Mouse (Mus musculus) kidney, postnatal 10 days (tissue): Measurements from ENCODE around the gene Rin1.

Experiments
- DNase-seq: peaks from one replicate; pipeline ENCODE4 v3.0.0; 2021; ENCODE audit warnings: mixed read lengths

Rin1 gene

GRCm38 (mm10) chr19:5045531-5045930 is 4.8 kb upstream of the Rin1 start:
- DNase-seq = no peak

DNA sequence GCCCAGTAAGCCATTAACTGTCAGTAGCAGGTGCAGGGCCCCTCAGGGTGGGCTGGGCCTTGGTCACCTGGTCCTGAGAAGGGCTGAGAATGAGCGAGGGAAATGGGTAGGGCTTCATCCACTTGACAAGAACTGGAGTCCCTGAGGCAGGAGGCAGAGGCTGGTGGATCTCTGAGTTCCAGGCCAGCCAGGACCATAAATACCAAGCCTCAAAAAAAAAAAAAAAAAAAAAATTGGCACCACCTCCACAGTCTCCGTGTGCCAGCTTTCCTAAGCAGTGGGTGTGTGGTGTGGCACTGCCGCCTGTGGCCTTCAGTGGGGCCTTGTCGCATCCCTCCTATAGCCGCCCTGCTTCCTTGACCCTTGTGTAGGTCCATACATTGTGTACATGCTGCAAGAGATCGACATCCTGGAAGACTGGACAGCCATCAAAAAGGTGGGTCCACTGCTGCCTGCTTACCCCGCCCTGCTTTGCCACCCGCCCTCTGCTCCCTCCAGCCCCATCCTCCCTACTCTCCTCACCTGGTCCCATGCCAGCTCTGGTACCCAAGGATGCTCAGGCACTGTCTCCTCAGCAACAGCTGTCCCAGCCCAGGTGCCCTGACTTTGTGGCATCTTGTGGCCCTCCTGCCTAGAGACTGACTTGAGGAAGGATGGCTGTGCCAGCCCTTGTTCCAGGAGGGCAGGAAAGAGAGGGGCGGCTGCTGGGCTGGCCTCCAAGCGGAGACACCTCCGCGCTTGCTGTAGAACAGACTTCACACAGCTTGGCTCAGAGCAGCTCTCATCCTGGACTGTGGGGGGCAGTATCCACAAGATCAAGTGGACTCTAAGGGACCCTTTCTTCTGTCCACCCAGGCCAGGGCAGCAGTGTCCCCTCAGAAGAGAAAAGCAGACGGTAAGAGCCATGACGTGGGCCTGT is 1.9 kb upstream of the Rin1 start:
- no peak for DNase-seq

DNA sequence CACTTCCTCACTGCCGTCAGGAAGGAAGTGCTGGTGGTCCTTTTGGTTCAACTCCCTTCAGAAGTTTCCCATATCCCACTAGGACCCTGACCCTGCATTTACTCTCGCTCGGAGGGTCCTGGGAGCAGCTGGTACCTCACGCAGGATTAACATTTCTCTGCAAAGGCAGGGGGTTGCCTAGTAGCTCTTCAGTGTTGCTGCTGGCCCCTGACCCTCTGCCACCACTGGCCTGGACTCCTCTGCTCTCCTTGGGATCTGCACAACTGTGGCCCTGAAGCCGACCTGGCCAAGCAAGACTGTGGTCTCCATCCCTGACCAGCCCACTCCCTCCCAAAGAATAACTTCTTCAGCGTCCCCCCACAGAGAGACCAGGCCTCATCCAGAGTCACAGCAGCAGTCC is 956 bp upstream of the Rin1 start:
- no peak for DNase-seq

DNA sequence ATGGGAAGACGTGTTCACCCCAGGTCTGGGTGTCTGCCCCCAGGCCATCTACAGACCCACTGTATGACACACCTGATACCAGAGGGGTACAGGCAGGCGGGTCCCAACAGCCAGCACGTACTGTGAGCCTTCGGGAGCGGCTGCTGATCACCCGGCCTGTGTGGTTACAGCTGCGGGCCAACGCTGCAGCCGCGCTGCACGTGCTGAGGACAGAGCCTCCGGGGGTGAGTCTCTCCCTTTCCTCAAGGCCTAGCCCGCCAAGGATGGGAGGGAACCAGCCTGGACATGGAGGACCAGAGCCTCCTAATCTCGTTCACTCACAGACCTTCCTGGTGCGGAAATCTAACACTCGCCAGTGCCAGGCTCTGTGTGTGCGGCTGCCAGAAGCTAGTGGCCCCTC is 750 bp downstream of the Rin1 start:
- DNase-seq = no peak

DNA sequence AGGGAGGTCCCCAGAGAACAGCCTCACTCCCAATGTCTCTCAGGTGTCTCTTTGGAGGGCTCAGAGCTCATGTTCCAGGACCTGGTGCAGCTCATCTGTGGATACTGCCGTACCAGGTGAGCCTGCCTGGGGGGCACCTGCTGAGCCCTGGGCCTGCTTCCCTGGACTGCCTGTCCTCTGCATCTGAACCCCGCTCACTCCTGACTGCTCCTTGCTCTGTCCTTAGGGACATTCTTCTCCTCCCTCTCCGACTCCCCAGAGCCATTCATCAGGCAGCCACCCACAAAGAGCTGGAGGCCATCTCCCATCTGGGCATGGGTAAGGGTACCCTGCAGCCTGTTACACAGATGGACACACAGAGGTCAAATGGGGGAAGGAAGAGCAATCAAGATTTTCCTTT is 1.2 kb downstream of the Rin1 start:
- DNase-seq = no peak

- no peak for DNase-seq
These were observed 2.0 kb downstream of the Rin1 start for GRCm38 (mm10) chr19:5052166-5052822.

- no peak for DNase-seq
These were observed 2.6 kb downstream of the Rin1 start for GRCm38 (mm10) chr19:5052853-5053252.

DNA sequence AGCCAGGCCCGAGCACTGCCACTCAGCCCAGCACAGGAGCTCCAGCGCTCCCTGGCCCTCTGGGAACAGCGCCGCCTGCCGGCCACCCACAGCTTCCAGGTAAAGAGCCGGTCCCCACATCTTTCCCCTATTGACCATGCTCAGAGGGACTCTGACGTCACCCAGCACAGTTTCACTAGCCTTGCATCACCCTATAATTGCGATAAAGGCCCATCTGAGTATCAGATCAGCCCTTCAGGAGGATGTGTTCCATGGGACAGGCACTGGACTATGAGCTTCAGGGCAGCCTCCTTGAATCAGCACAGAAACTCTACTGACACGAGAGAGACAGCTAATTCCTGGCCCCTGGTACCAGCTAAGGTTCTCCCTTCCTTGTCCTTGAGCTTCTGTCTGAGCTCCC is 3.6 kb downstream of the Rin1 start:
- DNase-seq = peak; percentile 76

DNA sequence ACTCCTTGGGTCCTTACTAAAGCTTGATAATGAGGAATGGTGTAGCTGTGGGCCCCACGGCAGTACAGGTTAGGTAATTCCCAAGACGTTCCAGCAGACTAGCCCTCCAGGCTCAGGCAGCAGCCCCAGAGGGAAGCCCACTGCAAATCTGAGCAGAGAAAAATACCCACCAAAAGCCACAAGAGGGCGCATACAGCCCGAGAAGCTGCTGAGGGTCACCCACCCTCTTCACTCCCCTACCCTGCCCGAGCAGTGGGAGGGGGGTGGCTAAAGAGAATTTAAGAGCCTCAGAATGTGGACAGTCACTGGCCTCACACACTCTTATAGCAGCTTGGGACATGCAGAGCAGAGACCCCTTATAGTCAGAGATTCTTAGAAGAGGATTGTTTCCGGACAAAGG is 6.0 kb downstream of the Rin1 start:
- peak; percentile 72 for DNase-seq

DNA sequence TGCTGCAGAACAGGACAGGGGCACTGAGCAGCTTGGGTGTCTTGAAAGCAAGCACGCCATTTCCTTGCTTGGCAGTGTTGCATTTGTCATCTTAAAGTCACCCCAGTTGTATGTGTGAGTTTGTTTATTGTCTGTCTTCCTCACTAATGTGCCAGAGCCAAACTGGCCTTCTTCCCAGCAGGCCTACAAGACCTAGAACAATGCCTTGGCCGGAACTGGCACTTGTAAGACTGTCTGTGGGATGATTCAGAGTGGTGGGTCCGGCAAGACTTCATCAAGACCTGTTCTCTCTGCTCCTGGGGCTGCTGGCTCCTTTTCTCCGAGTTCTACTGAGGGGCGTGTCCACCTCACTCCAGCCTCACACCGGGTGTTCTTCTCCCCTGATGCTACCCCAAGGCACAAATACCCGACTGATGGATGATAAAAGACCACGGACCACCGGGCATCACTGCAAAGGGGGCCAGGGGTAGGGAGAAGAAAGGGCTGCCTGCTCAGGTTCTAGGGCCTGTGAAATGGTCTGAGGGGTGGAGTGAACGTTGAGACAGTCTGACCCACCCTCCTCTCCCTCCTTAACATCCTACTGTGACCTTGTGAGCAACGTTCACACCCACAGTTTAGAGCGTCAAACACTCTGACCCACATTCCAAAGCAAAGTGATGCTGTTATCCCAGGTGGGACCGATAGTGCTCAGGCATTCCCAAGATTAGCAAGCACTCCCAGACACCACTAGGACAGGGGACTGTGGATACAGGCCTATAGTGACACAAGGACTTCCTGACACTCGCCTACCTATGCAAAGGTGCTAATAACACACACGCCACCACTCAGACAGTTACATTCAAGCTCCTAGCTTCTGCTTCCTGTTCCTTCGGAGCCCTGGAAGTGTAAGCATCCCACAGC is 7.8 kb downstream of the Rin1 start:
- no peak for DNase-seq

GRCm38 (mm10) chr19:5058801-5059771 is 8.8 kb downstream of the Rin1 start:
- DNase-seq = peak; percentile 55

GRCm38 (mm10) chr19:5060365-5061330 is 10.4 kb downstream of the Rin1 start:
- DNase-seq = peak; percentile 50

DNA sequence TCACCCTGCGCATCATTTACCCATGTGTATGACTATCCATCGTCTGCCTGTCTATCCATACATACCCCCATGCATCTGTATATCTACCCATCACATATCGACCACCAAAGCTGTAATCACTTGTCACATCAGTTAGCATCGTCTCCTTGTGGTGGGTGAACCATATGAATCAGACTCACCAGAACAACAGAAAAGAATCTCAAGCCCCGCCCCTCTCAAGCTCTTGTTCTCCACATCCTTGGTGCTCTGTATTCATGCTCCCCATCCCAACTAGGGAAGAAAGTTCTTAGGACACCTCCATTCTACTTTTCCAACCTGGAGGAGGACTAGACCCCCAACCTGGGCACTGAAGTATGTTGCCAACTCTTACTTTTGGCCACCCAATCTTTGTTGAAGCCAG is 11.8 kb downstream of the Rin1 start:
- DNase-seq = no peak

DNA sequence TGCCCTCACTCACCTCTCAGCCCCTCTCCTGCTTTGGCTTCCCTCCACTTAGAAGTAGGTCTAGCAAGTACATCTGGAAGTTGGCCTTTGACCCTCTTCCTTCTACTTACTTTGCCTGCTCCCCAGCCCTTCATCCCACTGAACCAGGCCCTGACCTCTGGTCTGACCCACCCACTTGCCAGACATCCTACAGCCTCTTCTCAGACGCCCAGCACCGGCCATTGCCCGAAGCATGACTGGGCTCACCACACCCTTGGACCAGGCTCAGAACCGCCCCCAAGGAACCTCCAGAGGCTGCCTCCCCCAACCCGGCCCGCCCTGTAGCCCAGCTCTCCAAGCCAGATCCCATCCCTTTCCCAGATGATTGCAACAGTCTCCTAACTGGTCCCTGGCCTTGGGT is 12.2 kb downstream of the Rin1 start:
- DNase-seq = no peak

DNA sequence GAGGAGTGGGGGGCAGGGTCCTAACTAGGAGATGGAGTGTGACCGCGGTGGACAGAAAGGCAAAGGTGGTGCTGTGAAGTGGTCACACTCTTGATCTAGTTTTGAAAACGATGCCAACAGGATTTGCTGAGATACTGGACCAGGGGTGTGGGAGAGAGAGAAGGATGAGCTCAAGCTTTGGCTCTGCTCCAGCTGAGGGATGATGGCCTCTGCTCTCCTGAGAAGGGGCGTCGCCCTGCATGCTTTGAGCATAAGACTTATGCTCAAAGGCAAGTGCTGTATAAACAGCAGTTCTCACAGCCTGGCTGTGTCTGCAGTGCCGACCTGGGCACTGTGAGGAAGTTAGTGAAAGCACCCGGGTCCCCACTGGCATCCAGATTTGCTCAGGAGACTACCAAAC is 14.8 kb downstream of the Rin1 start:
- no peak for DNase-seq

DNA sequence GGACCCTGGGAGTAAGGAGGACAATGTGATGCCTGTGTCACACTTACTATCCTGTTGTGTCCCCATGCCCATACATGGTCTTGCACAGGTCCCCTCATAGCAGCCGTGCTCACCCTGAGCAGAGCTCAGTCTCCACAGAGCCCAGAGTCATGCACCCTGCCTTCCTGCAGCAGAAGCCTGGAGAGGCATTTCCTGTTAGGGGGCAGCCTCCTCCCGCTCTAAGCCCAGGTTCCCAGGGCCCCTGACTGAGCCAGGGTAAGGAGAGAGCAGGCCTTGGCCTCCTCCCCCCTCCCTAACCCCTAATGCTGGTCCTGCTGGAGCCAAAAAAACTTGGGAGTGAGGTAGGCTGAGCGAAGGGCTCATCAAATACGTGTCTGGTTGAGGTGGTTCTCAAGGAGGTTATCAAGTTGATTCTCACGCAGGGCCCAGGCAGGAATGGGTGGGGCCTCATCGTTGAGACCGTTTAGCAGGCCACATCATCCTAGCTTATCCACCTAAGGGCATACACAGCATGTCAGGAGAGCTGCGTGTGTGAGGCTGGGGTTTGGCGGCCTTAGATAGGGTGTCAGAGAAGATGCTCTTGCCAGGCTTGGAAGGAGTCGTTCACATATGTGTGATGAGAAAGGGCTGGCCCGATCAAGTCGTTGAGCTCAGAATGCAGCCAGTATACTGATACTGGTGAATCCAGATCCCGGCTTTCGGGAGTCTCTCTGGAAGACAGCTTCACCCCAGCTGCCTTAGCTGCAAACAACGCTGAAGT is 16.9 kb downstream of the Rin1 start:
- DNase-seq = no peak

DNA sequence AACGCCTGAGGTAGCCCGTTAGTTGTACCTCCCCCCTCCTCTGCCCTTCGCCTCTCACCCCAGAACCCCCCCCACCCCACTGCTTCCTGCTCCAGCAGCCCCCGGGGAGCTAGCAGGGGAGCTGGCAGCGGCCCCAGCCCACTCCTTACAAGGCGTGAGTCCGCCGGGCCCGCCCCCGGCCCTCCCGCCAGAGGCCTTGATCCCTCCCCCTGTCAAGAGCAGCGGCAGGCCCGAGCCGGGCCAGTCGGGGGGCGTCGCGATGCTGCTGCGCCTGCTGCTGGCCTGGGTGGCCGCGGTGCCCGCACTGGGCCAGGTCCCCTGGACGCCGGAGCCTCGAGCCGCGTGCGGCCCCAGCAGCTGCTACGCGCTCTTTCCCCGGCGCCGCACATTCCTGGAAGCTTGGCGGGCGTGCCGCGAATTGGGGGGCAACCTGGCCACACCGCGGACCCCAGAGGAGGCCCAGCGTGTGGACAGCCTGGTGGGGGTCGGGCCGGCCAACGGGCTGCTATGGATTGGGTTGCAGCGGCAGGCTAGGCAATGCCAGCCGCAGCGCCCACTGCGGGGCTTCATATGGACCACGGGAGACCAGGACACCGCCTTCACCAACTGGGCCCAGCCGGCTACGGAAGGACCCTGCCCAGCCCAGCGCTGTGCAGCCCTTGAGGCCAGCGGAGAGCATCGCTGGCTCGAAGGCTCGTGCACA is 17.7 kb downstream of the Rin1 start, which contains the start of gene Cd248:
Cd248 (plus strand) TSS at position 212 of the 703 bp plus-strand sequence.
- DNase-seq = peak; percentile 92

GRCm38 (mm10) chr19:5068570-5069234 is 18.4 kb downstream of the Rin1 start:
- peak; percentile 62 for DNase-seq

DNA sequence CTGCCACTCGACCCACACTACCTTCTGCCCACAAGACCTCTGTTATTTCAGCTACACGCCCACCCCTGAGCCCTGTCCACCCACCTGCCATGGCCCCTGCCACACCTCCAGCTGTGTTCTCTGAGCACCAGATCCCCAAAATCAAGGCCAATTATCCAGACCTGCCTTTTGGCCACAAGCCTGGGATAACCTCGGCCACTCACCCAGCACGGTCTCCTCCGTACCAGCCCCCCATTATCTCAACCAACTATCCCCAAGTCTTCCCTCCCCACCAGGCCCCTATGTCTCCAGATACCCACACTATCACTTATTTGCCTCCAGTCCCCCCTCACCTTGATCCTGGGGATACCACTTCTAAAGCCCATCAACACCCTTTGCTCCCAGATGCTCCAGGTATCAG is 19.2 kb downstream of the Rin1 start:
- DNase-seq = no peak
